Mouse (Mus musculus) MN1 (cell line): Measurements from ENCODE around the gene Sp8.

Source experiments
- DNase-seq: peaks from one replicate; pipeline ENCODE4 v3.0.0-alpha.2; 2016; ENCODE audit warnings: low spot score

The Sp8 gene

GRCm38 (mm10) chr12:118849203-118849861, 3.2 kb downstream of the Sp8 start:
- DNase-seq: no peak

GRCm38 (mm10) chr12:118849996-118850395, 3.9 kb downstream of the Sp8 start:
- no peak for DNase-seq

- DNase-seq: no peak
Measured at GRCm38 (mm10) chr12:118850851-118851410, 4.8 kb downstream of the Sp8 start.

- no peak for DNase-seq
Measured at GRCm38 (mm10) chr12:118853331-118853730, 7.2 kb downstream of the Sp8 start.

GRCm38 (mm10) chr12:118854401-118854800, 8.3 kb downstream of the Sp8 start:
- no peak for DNase-seq

GRCm38 (mm10) chr12:118854831-118855453, 8.8 kb downstream of the Sp8 start:
- peak; percentile 13 for DNase-seq

GRCm38 (mm10) chr12:118856151-118856550, 10.0 kb downstream of the Sp8 start:
- DNase-seq: no peak

GRCm38 (mm10) chr12:118872673-118873072, 26.5 kb downstream of the Sp8 start:
- no peak for DNase-seq

GRCm38 (mm10) chr12:118882790-118883189, 36.7 kb downstream of the Sp8 start:
- DNase-seq: no peak

- no peak for DNase-seq
Measured at GRCm38 (mm10) chr12:118887964-118888363, 41.8 kb downstream of the Sp8 start.
